Mouse (Mus musculus): Measurements from ENCODE around the gene Nelfe. TPM values are rescaled to one million over a fixed set of nuclear protein-coding genes. Genes with fewer than 3 reads are reported as not detected.
"Not testable (repeated sequence)": the region's sequence is repeated elsewhere in the genome, so short reads cannot be mapped to it uniquely, and the experiment has no call there.

The Nelfe gene
- total RNA-seq, 2 experiments from 2014 or later = 29.2 to 32.1 TPM

DNA sequence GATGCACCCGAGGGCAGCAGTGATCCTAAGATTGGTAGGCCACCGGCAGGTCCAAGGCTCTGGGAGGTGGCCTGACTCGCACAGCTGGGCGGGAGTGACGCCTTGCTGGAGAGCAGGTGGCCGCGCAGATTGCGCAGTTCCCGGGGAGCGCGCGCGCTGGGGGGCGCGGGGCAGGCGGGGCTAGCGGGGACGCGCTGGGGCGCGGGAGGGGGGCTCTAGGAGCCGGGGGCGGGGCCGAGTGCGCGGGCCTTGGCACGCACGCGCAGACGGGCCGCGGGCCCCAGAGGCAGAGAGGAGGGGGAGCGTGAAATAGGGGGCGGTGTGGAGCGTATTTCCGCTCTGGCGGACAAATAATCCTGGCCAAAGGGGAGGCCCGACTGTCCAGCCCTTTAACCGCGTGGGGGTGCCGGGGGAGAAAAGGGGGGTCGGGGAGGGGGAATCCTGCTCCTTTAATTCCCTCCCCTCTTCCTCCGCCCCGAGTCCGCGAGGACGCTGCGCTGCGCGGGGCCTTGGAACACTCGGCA, 43.9 kb downstream of the Nelfe start:
- peak; percentile 91 for DNase-seq

DNA sequence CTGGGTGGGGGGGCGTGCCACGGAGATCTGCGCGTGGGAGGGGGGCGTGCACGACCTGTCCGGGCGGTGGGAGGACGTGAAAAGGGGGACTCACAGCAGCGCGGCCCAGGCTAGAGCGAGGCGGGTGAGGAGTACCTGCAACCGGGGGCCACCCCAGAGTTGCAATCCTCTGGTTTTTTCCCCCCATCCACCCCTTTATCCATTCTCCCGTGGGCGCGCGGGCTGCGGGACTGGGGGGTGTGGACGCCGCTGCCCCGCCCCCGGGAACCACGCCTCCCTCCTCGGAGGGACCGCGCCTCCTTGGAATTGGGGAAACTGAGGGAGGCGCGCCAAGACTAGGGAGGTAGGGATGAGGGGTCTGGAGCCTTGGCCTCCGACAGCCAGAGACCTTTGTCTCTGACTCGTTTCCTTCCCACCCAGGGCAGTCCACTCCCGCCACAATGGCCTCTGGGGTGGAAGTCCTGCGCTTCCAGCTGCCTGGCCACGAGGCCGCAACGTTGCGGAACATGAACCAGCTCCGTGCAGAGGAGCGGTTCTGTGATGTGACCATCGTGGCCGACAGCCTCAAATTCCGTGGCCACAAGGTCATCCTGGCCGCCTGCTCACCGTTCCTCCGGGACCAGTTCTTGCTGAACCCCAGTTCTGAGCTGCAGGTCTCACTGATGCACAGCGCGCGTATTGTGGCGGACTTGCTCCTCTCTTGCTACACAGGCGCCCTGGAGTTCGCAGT, 44.8 kb downstream of the Nelfe start:
- DNase-seq = peak; percentile 41 to 52

DNA sequence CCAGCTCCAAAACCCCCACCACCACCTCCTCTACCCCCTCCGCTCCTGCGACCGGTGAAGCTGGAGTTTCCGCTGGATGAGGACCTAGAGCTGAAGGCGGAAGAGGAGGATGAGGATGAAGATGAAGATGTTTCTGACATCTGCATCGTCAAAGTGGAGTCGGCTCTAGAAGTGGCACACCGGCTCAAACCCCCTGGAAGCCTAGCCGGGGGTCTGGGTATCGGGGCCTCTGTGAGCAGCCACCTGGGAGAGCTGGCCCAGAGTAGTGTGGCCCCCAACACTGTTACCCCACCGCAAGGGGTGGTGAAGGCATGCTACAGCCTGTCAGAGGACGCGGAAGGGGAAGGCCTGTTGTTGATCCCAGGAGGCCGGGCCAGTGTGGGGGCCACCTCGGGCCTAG, 45.5 kb downstream of the Nelfe start:
- no peak for DNase-seq

DNA sequence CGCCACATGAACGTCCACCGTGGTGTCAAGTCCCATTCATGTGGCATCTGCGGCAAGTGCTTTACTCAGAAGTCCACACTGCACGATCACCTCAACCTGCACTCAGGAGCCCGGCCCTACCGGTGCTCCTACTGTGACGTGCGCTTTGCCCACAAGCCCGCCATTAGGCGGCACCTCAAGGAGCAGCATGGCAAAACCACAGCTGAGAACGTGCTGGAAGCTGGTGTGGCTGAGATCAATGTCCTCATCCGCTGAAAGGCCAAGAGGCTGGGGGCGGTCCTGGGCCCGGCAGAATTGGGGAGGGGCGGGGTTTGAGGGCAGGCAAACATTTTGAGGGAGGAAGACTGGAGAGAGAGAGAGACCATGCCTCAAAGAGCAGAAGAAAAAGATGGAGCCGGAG, 46.2 kb downstream of the Nelfe start:
- no peak for DNase-seq

DNA sequence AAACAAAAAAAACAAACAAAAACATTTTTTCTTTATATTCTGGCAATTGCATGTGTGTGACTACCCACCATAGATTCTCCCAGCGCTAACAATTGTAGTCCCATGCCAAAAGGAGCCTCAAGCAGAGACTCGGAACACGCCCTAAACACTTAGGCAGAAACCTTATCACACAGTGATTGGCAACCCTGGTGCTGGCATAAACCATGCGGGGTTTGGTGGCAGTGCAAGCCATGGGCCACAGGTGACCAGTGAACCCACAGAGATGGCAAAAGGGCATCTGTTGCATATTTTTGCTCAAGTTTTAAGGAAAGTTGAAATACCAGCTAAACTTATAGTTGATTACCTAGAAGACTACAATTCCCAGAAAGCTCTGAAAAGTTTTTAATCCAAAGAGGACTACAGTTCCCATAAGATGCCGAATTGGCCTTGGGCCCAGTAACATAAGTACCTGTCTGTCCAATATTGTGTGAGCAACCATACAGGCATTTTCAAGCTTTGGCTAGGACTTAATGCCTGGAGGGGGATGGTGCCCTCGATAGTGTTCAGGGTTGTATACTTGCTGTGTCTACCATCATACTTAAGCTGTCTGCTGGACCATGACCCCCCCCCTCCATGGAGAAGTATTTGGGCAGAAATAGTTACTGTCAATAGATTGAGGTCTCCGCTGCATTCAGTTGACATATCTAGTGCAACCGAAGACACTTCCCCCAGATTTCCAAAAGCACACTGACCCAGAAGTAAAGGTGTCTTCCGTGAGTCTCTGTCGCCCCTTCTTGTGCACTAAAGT, 47.4 kb downstream of the Nelfe start:
- no peak for DNase-seq

DNA sequence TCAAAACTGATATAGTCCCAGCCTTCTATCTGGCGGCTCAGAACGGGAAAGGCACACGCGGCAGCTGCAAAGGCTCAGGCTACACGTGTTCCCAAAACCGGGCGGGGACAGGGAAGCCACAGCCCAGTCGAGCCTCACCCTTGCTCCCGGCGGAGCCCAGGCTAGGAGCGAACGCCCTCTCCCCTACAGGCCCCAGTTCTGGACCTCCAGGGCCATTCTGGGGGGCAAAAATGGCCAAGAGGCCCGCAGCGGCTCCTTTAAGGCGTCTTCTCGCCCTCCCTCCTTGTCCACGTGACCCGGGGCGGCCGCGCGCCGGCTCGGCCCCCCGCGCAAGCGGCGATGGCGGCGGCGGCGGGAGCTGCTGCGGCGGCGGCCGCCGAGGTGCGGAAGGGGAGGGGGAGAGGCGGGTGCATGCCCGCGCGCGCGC, 48.0 kb downstream of the Nelfe start, which contains the start of the genes C2 and Ehmt2:
Gene C2, minus strand, starts transcription at position 106 of the 427 bp plus-strand sequence.
Gene Ehmt2, plus strand, starts transcription at position 310 of the 427 bp plus-strand sequence.
- peak; percentile 83 to 86 for DNase-seq

DNA sequence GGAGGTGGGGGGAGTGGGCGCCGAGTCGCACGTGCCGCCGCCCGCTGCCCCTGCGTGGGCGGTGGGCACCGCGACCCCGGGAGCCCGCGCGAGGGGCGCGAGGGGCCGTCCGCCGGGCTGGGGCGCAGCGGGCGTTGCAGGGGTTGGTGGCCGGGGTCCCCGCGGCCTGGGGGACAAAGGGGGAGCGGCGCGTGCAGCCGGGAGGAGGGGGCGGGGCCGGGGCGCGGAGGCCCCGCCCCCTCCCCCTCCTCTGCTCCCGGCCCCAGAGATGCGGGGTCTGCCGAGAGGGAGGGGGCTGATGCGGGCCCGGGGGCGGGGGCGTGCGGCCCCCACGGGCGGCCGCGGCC, 48.5 kb downstream of the Nelfe start:
- no peak for DNase-seq

DNA sequence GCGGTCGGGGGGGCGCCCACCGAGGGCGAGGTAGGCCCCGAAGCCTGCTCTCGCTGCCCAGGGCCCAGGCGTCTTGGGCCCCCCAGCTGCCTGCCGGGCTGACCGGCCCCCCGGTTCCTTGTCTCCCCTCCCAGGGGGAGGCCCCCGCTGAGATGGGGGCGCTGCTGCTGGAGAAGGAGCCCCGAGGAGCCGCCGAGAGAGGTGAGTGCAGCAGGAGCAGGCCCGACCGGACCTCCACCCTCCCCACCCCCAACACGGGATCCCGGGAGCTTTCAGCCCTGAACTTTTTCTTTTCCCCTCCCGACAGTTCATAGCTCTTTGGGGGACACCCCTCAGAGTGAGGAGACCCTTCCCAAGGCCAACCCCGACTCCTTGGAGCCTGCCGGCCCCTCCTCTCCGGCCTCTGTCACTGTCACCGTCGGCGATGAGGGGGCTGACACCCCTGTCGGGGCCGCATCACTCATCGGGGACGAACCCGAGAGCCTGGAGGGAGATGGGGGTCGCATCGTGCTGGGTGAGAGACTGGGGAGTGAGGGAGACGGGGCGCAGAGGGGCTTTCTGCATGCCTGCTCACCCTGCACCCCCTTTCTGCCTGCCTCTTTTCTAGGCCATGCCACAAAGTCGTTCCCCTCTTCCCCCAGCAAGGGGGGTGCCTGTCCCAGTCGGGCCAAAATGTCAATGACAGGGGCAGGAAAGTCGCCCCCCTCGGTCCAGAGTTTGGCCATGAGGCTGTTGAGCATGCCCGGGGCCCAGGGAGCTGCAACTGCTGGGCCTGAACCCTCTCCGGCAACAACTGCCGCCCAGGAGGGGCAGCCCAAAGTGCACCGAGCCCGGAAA, 49.1 kb downstream of the Nelfe start:
- DNase-seq = peak; percentile 36 to 42

DNA sequence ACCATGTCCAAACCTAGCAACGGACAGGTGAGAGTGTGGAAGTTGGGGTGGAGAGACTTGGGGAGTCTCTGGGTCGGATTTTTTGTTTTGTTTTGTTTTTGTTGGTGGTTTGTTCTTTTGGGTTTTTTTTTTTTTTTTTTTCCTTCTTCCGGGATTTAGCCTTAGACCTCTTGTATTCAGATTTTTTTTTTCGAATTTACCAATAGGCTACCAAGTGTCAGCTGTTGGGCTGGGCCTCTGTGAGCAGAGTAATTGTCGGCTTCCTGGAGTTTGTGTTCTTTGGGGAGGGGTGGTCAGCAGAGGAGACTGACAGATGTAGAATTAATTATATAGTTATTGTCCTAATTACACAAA, 49.7 kb downstream of the Nelfe start:
- no peak for DNase-seq

DNA sequence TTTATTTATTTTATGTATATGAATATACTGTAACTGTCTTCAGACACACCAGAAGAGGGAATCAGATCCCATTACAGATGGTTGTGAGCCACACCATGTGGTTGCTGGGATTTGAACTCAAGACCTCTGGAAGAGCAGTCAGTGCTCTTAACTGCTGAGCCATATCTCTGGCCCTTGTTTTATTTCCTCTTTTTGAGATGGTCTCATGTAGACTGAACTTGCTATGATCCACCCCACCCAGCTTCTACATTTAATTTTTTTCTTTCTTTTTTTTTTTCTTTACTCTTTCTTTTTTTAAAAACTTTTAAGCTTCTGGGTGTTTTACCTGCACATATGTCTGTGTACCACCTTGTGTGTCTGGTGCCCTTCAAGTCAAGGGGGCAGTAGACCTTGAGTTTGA, 50.6 kb downstream of the Nelfe start:
- not testable (repeated sequence) for DNase-seq

DNA sequence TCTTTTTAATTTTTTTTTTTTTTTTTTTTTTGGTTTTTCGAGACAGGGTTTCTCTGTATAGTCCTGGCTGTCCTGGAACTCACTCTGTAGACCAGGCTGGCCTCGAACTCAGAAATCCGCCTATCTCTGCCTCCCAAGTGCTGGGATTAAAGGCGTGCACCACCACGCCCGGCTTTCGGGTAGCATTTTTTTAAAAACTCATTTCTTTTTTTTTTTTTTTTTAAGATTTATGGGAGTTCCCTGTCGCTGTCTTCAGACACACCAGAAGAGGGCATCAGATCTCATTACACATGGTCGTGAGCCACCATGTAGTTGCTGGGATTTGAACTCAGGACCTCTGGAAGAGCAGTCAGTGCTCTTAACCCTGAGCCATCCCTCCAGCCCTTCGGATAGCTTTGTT, 51.8 kb downstream of the Nelfe start:
- not testable (repeated sequence) for DNase-seq

DNA sequence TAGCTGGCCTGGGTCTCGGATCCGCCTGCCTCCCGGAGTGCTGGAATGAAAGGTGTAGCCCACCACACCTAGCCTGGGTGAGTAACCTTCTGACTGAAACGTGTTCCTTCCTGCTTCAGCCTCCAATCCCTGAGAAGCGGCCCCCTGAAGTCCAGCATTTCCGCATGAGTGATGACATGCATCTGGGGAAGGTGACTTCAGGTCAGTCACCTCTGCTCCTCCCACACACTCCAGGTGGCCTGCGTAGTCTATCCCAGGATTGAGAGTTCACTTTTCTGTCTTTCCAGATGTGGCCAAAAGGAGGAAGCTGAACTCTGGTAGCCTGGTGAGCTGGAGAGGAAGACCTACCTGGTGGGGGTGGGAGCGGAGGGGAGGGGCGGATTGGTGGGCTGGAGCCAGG, 52.7 kb downstream of the Nelfe start:
- DNase-seq = no peak

Small RNAs within 50 kb of the gene (microRNA-seq; reads per million reads assigned to microRNA genes)
- gene Mir6970 = 1.1 to 2.1 reads per million in 2 experiments
- 5.1 to 8.0 reads per million in 2 experiments for gene Mir6971
- gene Mir6972 = 0 reads per million in 2 experiments

Other genes starting within 250 kb of the Nelfe start
- 10 to 100 TPM; 79.4 to 87.3 TPM for gene Rnf5, start 246.7 kb upstream of the Nelfe start, total RNA-seq (2021)
- gene Agpat1, start 246.1 kb upstream of the Nelfe start, total RNA-seq (2021) = 100 to 1,000 TPM; 159 to 169 TPM
- 1 to 10 TPM; 1.8 to 2.0 TPM for gene Egfl8, start 234.4 kb upstream of the Nelfe start, total RNA-seq (2021)
- gene Ppt2, start 221.9 kb upstream of the Nelfe start, total RNA-seq (2021) = 10 to 100 TPM; 44.4 to 50.8 TPM
- 100 to 1,000 TPM; 317 to 352 TPM for gene Prrt1, start 220.9 kb upstream of the Nelfe start, total RNA-seq (2021)
- 10 to 100 TPM; 17.9 to 18.0 TPM for gene Fkbpl, start 205.6 kb upstream of the Nelfe start, total RNA-seq (2021)
- gene Atf6b, start 203.2 kb upstream of the Nelfe start, total RNA-seq (2021) = 100 to 1,000 TPM in 1 of 2 experiments, 10 to 100 TPM in 1; 89.9 to 101 TPM
- 10 to 100 TPM in 1 of 2 experiments, 1 to 10 TPM in 1; 9.9 to 10.7 TPM for gene Tnxb, start 179.9 kb upstream of the Nelfe start, total RNA-seq (2021)
- gene C4b, start 106.5 kb upstream of the Nelfe start, total RNA-seq (2021) = 10 to 100 TPM; 15.7 to 22.6 TPM
- gene Cyp21a1, start 45.8 kb upstream of the Nelfe start, total RNA-seq (2021) = under 1 TPM in 1 of 2 experiments, not detected in 1; 0.32 TPM
- 10 to 100 TPM; 54.9 to 61.0 TPM for gene Stk19, start 13.4 kb upstream of the Nelfe start, total RNA-seq (2021)
- gene Dxo, start 13.4 kb upstream of the Nelfe start, total RNA-seq (2021) = 10 to 100 TPM; 37.1 to 43.9 TPM
- gene Skiv2l, start 181 bp upstream of the Nelfe start, total RNA-seq (2021) = 10 to 100 TPM; 69.5 to 72.4 TPM
- gene Cfb, start 12.1 kb downstream of the Nelfe start, total RNA-seq (2021) = under 1 TPM in 1 of 2 experiments, not detected in 1; 0.23 TPM
- gene Zbtb12, start 29.1 kb downstream of the Nelfe start, total RNA-seq (2021) = 1 to 10 TPM; 6.9 to 8.0 TPM
- not detected for gene Gm20547, start 31.7 kb downstream of the Nelfe start, total RNA-seq (2021)
- gene C2, start 47.9 kb downstream of the Nelfe start, total RNA-seq (2021) = 1 to 10 TPM in 1 of 2 experiments, under 1 TPM in 1; 0.22 to 2.0 TPM
- 100 to 1,000 TPM; 175 to 182 TPM for gene Ehmt2, start 48.1 kb downstream of the Nelfe start, total RNA-seq (2021)
- under 1 TPM in 1 of 2 experiments, not detected in 1; 0.28 TPM for gene Slc44a4, start 64.1 kb downstream of the Nelfe start, total RNA-seq (2021)
- gene Neu1, start 80.9 kb downstream of the Nelfe start, total RNA-seq (2021) = 10 to 100 TPM; 37.6 to 41.2 TPM
- gene Hspa1b, start 108.8 kb downstream of the Nelfe start, total RNA-seq (2021) = 10 to 100 TPM; 28.0 to 35.6 TPM
- gene Gm20481, start 119.5 kb downstream of the Nelfe start, total RNA-seq (2021) = not detected
- gene Hspa1a, start 121.8 kb downstream of the Nelfe start, total RNA-seq (2021) = 10 to 100 TPM; 19.1 to 26.6 TPM
- gene Hspa1l, start 122.3 kb downstream of the Nelfe start, total RNA-seq (2021) = under 1 TPM; 0.42 to 0.48 TPM
- gene Lsm2, start 131.5 kb downstream of the Nelfe start, total RNA-seq (2021) = 10 to 100 TPM; 17.3 to 19.1 TPM
- 10 to 100 TPM; 45.1 to 50.1 TPM for gene Vars, start 150.6 kb downstream of the Nelfe start, total RNA-seq (2021)
- gene Vwa7, start 166.2 kb downstream of the Nelfe start, total RNA-seq (2021) = under 1 TPM; 0.22 to 0.33 TPM
- gene Sapcd1, start 177.6 kb downstream of the Nelfe start, total RNA-seq (2021) = under 1 TPM; 0.62 to 0.94 TPM
- gene Msh5, start 196.4 kb downstream of the Nelfe start, total RNA-seq (2021) = under 1 TPM; 0.62 to 0.73 TPM
- 10 to 100 TPM in 1 of 2 experiments, 1 to 10 TPM in 1; 6.7 to 11.5 TPM for gene Clic1, start 199.6 kb downstream of the Nelfe start, total RNA-seq (2021)
- 10 to 100 TPM; 16.0 to 18.0 TPM for gene Ddah2, start 208.6 kb downstream of the Nelfe start, total RNA-seq (2021)
- not detected for gene Ly6g6c, start 215.0 kb downstream of the Nelfe start, total RNA-seq (2021)
- not detected for gene Mpig6b, start 215.8 kb downstream of the Nelfe start, total RNA-seq (2021)
- 1 to 10 TPM; 3.6 to 5.4 TPM for gene Ly6g6e, start 226.5 kb downstream of the Nelfe start, total RNA-seq (2021)
- 1 to 10 TPM in 1 of 2 experiments, under 1 TPM in 1; 0.99 to 2.1 TPM for gene Ly6g6d, start 227.7 kb downstream of the Nelfe start, total RNA-seq (2021)
- gene Ly6g6f, start 235.2 kb downstream of the Nelfe start, total RNA-seq (2021) = not detected
- gene Abhd16a, start 238.9 kb downstream of the Nelfe start, total RNA-seq (2021) = 100 to 1,000 TPM; 101 to 102 TPM

All from layer of hippocampus, postnatal 36 days (tissue).